Mouse (Mus musculus) G1E-ER4 (cell line): ENCODE measurements around the gene Dlgap4. TPM values are rescaled to one million over a fixed set of nuclear protein-coding genes. Genes with fewer than 3 reads are reported as not detected.

ENCODE experiments used
- GATA1 ChIP-seq: IDR thresholded peaks from one replicate; pipeline ENCODE4 v1.8.0; 2012; ENCODE audit warnings: low read length, inconsistent platforms
- polyA plus RNA-seq: library from polyadenylated mRNA; stranded (reverse); fragments of >175 nt; gene quantifications from 2 replicates; pipeline ENCODE4 v1.2.3, GENCODE M21; 2012

Gene Dlgap4
- polyA plus RNA-seq, 1 experiment = 63.0 TPM

- TF ChIP-seq GATA1 = no peak
Observed at GRCm38 (mm10) chr2:156665620-156666196, 52.2 kb downstream of the Dlgap4 start.

GRCm38 (mm10) chr2:156666231-156666630 lies 52.7 kb downstream of the Dlgap4 start:
- no peak for TF ChIP-seq GATA1

- no peak for TF ChIP-seq GATA1
Observed at GRCm38 (mm10) chr2:156667290-156667689, 53.8 kb downstream of the Dlgap4 start.

GRCm38 (mm10) chr2:156668625-156669024 lies 55.1 kb downstream of the Dlgap4 start:
- TF ChIP-seq GATA1 = no peak

- no peak for TF ChIP-seq GATA1
Observed at GRCm38 (mm10) chr2:156673307-156673706, 59.8 kb downstream of the Dlgap4 start.

- TF ChIP-seq GATA1 = no peak
Observed at GRCm38 (mm10) chr2:156673881-156674669, 60.6 kb downstream of the Dlgap4 start.

- TF ChIP-seq GATA1 = no peak
Observed at GRCm38 (mm10) chr2:156676885-156677284, 63.4 kb downstream of the Dlgap4 start.

- TF ChIP-seq GATA1 = no peak
Observed at GRCm38 (mm10) chr2:156678112-156678511, 64.6 kb downstream of the Dlgap4 start.

- no peak for TF ChIP-seq GATA1
Observed at GRCm38 (mm10) chr2:156682965-156683364, 69.5 kb downstream of the Dlgap4 start.

- no peak for TF ChIP-seq GATA1
Observed at GRCm38 (mm10) chr2:156685999-156686398, 72.5 kb downstream of the Dlgap4 start.

GRCm38 (mm10) chr2:156686754-156687153 lies 73.2 kb downstream of the Dlgap4 start:
- no peak for TF ChIP-seq GATA1

- TF ChIP-seq GATA1 = no peak
Observed at GRCm38 (mm10) chr2:156688604-156689003, 75.1 kb downstream of the Dlgap4 start.

GRCm38 (mm10) chr2:156690833-156691232 lies 77.3 kb downstream of the Dlgap4 start:
- TF ChIP-seq GATA1 = no peak

- no peak for TF ChIP-seq GATA1
Observed at GRCm38 (mm10) chr2:156691746-156692145, 78.2 kb downstream of the Dlgap4 start.

- TF ChIP-seq GATA1 = no peak
Observed at GRCm38 (mm10) chr2:156693241-156693807, 79.8 kb downstream of the Dlgap4 start.

GRCm38 (mm10) chr2:156697261-156697660 lies 83.8 kb downstream of the Dlgap4 start:
- no peak for TF ChIP-seq GATA1

GRCm38 (mm10) chr2:156698168-156698567 lies 84.7 kb downstream of the Dlgap4 start:
- no peak for TF ChIP-seq GATA1
